Mouse (Mus musculus): ENCODE measurements around the gene Spocd1. TPM values are rescaled to one million over a fixed set of nuclear protein-coding genes. Genes with fewer than 3 reads are reported as not detected.

The Spocd1 gene
- total RNA-seq, 2 experiments from 2014 or later = not detected

- DNase-seq = no peak
- intact Hi-C loops (cut with DNase I) = no loop called here
Measured at GRCm38 (mm10) chr4:129993944-129994695, 65.1 kb downstream of the Spocd1 start.

GRCm38 (mm10) chr4:129994728-129995127, 65.7 kb downstream of the Spocd1 start:
- no peak for DNase-seq
- intact Hi-C loops (cut with DNase I) = no loop called here

- DNase-seq = no peak
- intact Hi-C loops (cut with DNase I) = no loop called here
Measured at GRCm38 (mm10) chr4:129995255-129995654, 66.2 kb downstream of the Spocd1 start.

- no peak for DNase-seq
- intact Hi-C loops (cut with DNase I) = no loop called here
Measured at GRCm38 (mm10) chr4:129996015-129996414, 67.0 kb downstream of the Spocd1 start.

- intact Hi-C loops (cut with DNase I) = no loop called here
- DNase-seq = no peak
Measured at GRCm38 (mm10) chr4:129998124-129998523, 69.1 kb downstream of the Spocd1 start.

- DNase-seq = no peak
- intact Hi-C loops (cut with DNase I) = no loop called here
Measured at GRCm38 (mm10) chr4:130001710-130002109, 72.7 kb downstream of the Spocd1 start.

GRCm38 (mm10) chr4:130002157-130002556, 73.1 kb downstream of the Spocd1 start:
- intact Hi-C loops (cut with DNase I) = no loop called here

GRCm38 (mm10) chr4:130005593-130005992, 76.5 kb downstream of the Spocd1 start:
- DNase-seq = no peak
- intact Hi-C loops (cut with DNase I) = no loop called here

More at GRCm38 (mm10) chr4:130002157-130002556, 73.1 kb downstream of the Spocd1 start:
- DNase-seq = no peak

GRCm38 (mm10) chr4:130006533-130006932, 77.5 kb downstream of the Spocd1 start:
- DNase-seq = no peak
- intact Hi-C loops (cut with DNase I) = no loop called here

Other genes with a start within 250 kb of the Spocd1 start
- 1 to 10 TPM; 4.1 to 4.7 TPM for gene Tmem39b, start 232.4 kb upstream of the Spocd1 start, total RNA-seq (2021)
- gene Khdrbs1, start 186.9 kb upstream of the Spocd1 start, total RNA-seq (2021) = 10 to 100 TPM; 35.4 to 44.2 TPM
- 100 to 1,000 TPM; 203 to 210 TPM for gene Ptp4a2, start 118.0 kb upstream of the Spocd1 start, total RNA-seq (2021)
- 1 to 10 TPM; 2.1 to 2.6 TPM for gene Adgrb2, start 55.6 kb downstream of the Spocd1 start, total RNA-seq (2021)
- gene Col16a1, start 118.6 kb downstream of the Spocd1 start, total RNA-seq (2021) = 1 to 10 TPM; 7.4 to 8.5 TPM
- 10 to 100 TPM; 37.5 to 37.6 TPM for gene Pef1, start 173.3 kb downstream of the Spocd1 start, total RNA-seq (2021)
- not detected for gene Hcrtr1, start 210.1 kb downstream of the Spocd1 start, total RNA-seq (2021)
- 10 to 100 TPM; 55.2 to 76.8 TPM for gene Tinagl1, start 245.9 kb downstream of the Spocd1 start, total RNA-seq (2021)